Mouse (Mus musculus): Measurements from ENCODE around the gene Kcne3. TPM values are rescaled to one million over a fixed set of nuclear protein-coding genes. Genes with fewer than 3 reads are reported as not detected.

Kcne3 gene
- polyA plus RNA-seq, 1 experiment from 2014 or later: 8.0 TPM

- ATAC-seq (ENCODE audit: insufficient number of reproducible peaks, insufficient read depth, low FRiP score, low read depth): peak; percentile 98
- no peaks in the 10 kb centered on the region for H3K27me3 ChIP-seq (ENCODE audit: control insufficient read depth, insufficient read depth, low read length)
- under 1% methylated on average over 59 of the region's 72 CpGs for WGBS
Observed at GRCm38 (mm10) chr7:100227158-100227875, 51.0 kb downstream of the Kcne3 start, which contains the start of gene Pgm2l1. Gene Pgm2l1, plus strand, starts transcription at chr7:100227394.

GRCm38 (mm10) chr7:100227896-100228525 lies 51.7 kb downstream of the Kcne3 start:
- peak overlapping the region; percentile 82 for H3K9ac ChIP-seq (ENCODE audit: low read length)
- peak overlapping the region; percentile 100 for H3K4me2 ChIP-seq (ENCODE audit: low read length)
- H3K4me1 ChIP-seq (ENCODE audit: control insufficient read depth in 2 of 2, insufficient read depth in 2 of 2, low read length in 2 of 2): peaks cover 0 to 4% of the 10 kb centered on the region in 2 experiments; a peak in 1 of 4 replicates
- H3K36me3 ChIP-seq (ENCODE audit: control insufficient read depth, insufficient read depth, low read length): no peaks in the 10 kb centered on the region
- WGBS: 1% methylated on average over 23 of the region's 23 CpGs
- H3K9me3 ChIP-seq (ENCODE audit: control insufficient read depth, low read length): no peaks in the 10 kb centered on the region
- peak overlapping the region; percentile 74 to 82 for H3K4me3 ChIP-seq (ENCODE audit: control insufficient read depth in 1 of 2, insufficient read depth in 1 of 2, low read depth in 1 of 2, low read length in 2 of 2)
- peak overlapping the region in 1 of 2 experiments; percentile 80; a peak in 2 of 4 replicates for H3K27ac ChIP-seq (replicated peaks in 1 of 2; ENCODE audit: control insufficient read depth in 1 of 2, insufficient read depth in 1 of 2, low read depth in 2 of 2, low read length in 2 of 2)
- H3K27me3 ChIP-seq (ENCODE audit: control insufficient read depth, insufficient read depth, low read length): no peaks in the 10 kb centered on the region
- peak; percentile 38; the same call in 1 of the 2 replicates for ATAC-seq (ENCODE audit: insufficient number of reproducible peaks, insufficient read depth, low FRiP score, low read depth)

More at GRCm38 (mm10) chr7:100227158-100227875, 51.0 kb downstream of the Kcne3 start, which contains the start of gene Pgm2l1:
- Histone ChIP-seq H3K4me2 (ENCODE audit: low read length) (peak within 1 kb of the TSS; percentile 100), H3K27ac (replicated peaks in 1 of 2; ENCODE audit: control insufficient read depth in 1 of 2, insufficient read depth in 1 of 2, low read depth in 2 of 2, low read length in 2 of 2) (peak within 1 kb of the TSS; percentile 67 to 80; a peak in 3 of 4 replicates), H3K4me3 (ENCODE audit: control insufficient read depth in 1 of 2, insufficient read depth in 1 of 2, low read depth in 1 of 2, low read length in 2 of 2) (peak within 1 kb of the TSS; percentile 74 to 82), H3K9ac (ENCODE audit: low read length) (peak within 1 kb of the TSS; percentile 82), H3K4me1 (ENCODE audit: control insufficient read depth in 2 of 2, insufficient read depth in 2 of 2, low read length in 2 of 2) (peaks cover 0 to 4% of the 10 kb centered on the region in 2 experiments; a peak in 1 of 4 replicates), H3K9me3 (ENCODE audit: control insufficient read depth, low read length) (no peaks in the 10 kb centered on the region), H3K36me3 (ENCODE audit: control insufficient read depth, insufficient read depth, low read length) (no peaks in the 10 kb centered on the region)

GRCm38 (mm10) chr7:100228957-100229356 lies 52.7 kb downstream of the Kcne3 start:
- peak overlapping the region; percentile 100 for H3K4me2 ChIP-seq (ENCODE audit: low read length)
- no peaks in the 10 kb centered on the region for H3K27me3 ChIP-seq (ENCODE audit: control insufficient read depth, insufficient read depth, low read length)
- no peak for ATAC-seq (ENCODE audit: insufficient number of reproducible peaks, insufficient read depth, low FRiP score, low read depth)
- H3K36me3 ChIP-seq (ENCODE audit: control insufficient read depth, insufficient read depth, low read length): no peaks in the 10 kb centered on the region
- H3K4me3 ChIP-seq (ENCODE audit: control insufficient read depth in 1 of 2, insufficient read depth in 1 of 2, low read depth in 1 of 2, low read length in 2 of 2): no peak overlapping the region
- 59% methylated on average over 3 of the region's 3 CpGs for WGBS
- H3K9ac ChIP-seq (ENCODE audit: low read length): 0 out of 2 replicates have a peak overlapping the region, but pooled peaks have one; percentile 82
- H3K9me3 ChIP-seq (ENCODE audit: control insufficient read depth, low read length): no peaks in the 10 kb centered on the region
- no peak overlapping the region for H3K27ac ChIP-seq (replicated peaks in 1 of 2; ENCODE audit: control insufficient read depth in 1 of 2, insufficient read depth in 1 of 2, low read depth in 2 of 2, low read length in 2 of 2)
- peaks cover 0 to 4% of the 10 kb centered on the region in 2 experiments; a peak in 1 of 4 replicates for H3K4me1 ChIP-seq (ENCODE audit: control insufficient read depth in 2 of 2, insufficient read depth in 2 of 2, low read length in 2 of 2)

GRCm38 (mm10) chr7:100230646-100231045 lies 54.3 kb downstream of the Kcne3 start:
- Histone ChIP-seq H3K4me3 (ENCODE audit: control insufficient read depth in 1 of 2, insufficient read depth in 1 of 2, low read depth in 1 of 2, low read length in 2 of 2) (no peak overlapping the region), H3K36me3 (ENCODE audit: control insufficient read depth, insufficient read depth, low read length) (no peaks in the 10 kb centered on the region), H3K27ac (replicated peaks in 1 of 2; ENCODE audit: control insufficient read depth in 1 of 2, insufficient read depth in 1 of 2, low read depth in 2 of 2, low read length in 2 of 2) (no peak overlapping the region), H3K9me3 (ENCODE audit: control insufficient read depth, low read length) (no peaks in the 10 kb centered on the region), H3K4me1 (ENCODE audit: control insufficient read depth in 2 of 2, insufficient read depth in 2 of 2, low read length in 2 of 2) (peaks cover 0 to 4% of the 10 kb centered on the region in 2 experiments; a peak in 1 of 4 replicates), H3K9ac (ENCODE audit: low read length) (no peak overlapping the region), H3K27me3 (ENCODE audit: control insufficient read depth, insufficient read depth, low read length) (no peaks in the 10 kb centered on the region), H3K4me2 (ENCODE audit: low read length) (no peak overlapping the region)
- ATAC-seq (ENCODE audit: insufficient number of reproducible peaks, insufficient read depth, low FRiP score, low read depth): no peak
- WGBS: 95% methylated on average over 1 of the region's 1 CpGs

- Histone ChIP-seq H3K4me1 (ENCODE audit: control insufficient read depth in 2 of 2, insufficient read depth in 2 of 2, low read length in 2 of 2) (peaks cover 0 to 4% of the 10 kb centered on the region in 2 experiments; a peak in 1 of 4 replicates), H3K9me3 (ENCODE audit: control insufficient read depth, low read length) (no peaks in the 10 kb centered on the region), H3K4me2 (ENCODE audit: low read length) (no peak overlapping the region), H3K27ac (replicated peaks in 1 of 2; ENCODE audit: control insufficient read depth in 1 of 2, insufficient read depth in 1 of 2, low read depth in 2 of 2, low read length in 2 of 2) (no peak overlapping the region), H3K36me3 (ENCODE audit: control insufficient read depth, insufficient read depth, low read length) (no peaks in the 10 kb centered on the region), H3K4me3 (ENCODE audit: control insufficient read depth in 1 of 2, insufficient read depth in 1 of 2, low read depth in 1 of 2, low read length in 2 of 2) (no peak overlapping the region), H3K27me3 (ENCODE audit: control insufficient read depth, insufficient read depth, low read length) (no peaks in the 10 kb centered on the region), H3K9ac (ENCODE audit: low read length) (no peak overlapping the region)
- no peak for ATAC-seq (ENCODE audit: insufficient number of reproducible peaks, insufficient read depth, low FRiP score, low read depth)
- 47% methylated on average over 1 of the region's 1 CpGs for WGBS
Observed at GRCm38 (mm10) chr7:100231661-100232060, 55.4 kb downstream of the Kcne3 start.

GRCm38 (mm10) chr7:100233681-100234080 lies 57.4 kb downstream of the Kcne3 start:
- Histone ChIP-seq H3K9ac (ENCODE audit: low read length) (no peak overlapping the region), H3K9me3 (ENCODE audit: control insufficient read depth, low read length) (no peaks in the 10 kb centered on the region), H3K27me3 (ENCODE audit: control insufficient read depth, insufficient read depth, low read length) (no peaks in the 10 kb centered on the region), H3K4me3 (ENCODE audit: control insufficient read depth in 1 of 2, insufficient read depth in 1 of 2, low read depth in 1 of 2, low read length in 2 of 2) (no peak overlapping the region), H3K4me2 (ENCODE audit: low read length) (no peak overlapping the region), H3K36me3 (ENCODE audit: control insufficient read depth, insufficient read depth, low read length) (no peaks in the 10 kb centered on the region), H3K27ac (replicated peaks in 1 of 2; ENCODE audit: control insufficient read depth in 1 of 2, insufficient read depth in 1 of 2, low read depth in 2 of 2, low read length in 2 of 2) (no peak overlapping the region), H3K4me1 (ENCODE audit: control insufficient read depth in 2 of 2, insufficient read depth in 2 of 2, low read length in 2 of 2) (no peaks in the 10 kb centered on the region)
- ATAC-seq (ENCODE audit: insufficient number of reproducible peaks, insufficient read depth, low FRiP score, low read depth): no peak
